In genomic region chr1:106603406-106603805, GRCm38 (mm10) we compare ENCODE assay signal across 10 mouse cellular contexts.
DNase-seq lines count a peak whose midpoint lies in the region; ATAC-seq lines count a peak whose summit lies in the region.
"Had no signal": no experiment of that assay in that cellular context is flagged by ENCODE, and none has a peak within 500 bp of the region (broad histone marks: within the 10 kb centered on the region; RNA-seq: fewer than 3 reads in every experiment).

No protein-coding gene starts in this region.

- H3K4me2 ChIP-seq in heart, embryonic 11.5 days: peak overlapping the region; percentile 52
- H3K4me2 ChIP-seq in lung, embryonic 15.5 days: no peak overlapping the region; the same call in 1 of the 2 replicates
- H3K4me2 ChIP-seq in intestine, embryonic 15.5 days (replicated peaks): no peak overlapping the region; the same call in 1 of the 2 replicates
- no peak overlapping the region for H3K4me2 ChIP-seq in neural tube, embryonic 14.5 days (ENCODE audit: low read depth, low read length)
- H3K4me2 ChIP-seq: liver, embryonic 13.5 days had no signal

- H3K27ac ChIP-seq in heart, embryonic 11.5 days (ENCODE audit: low read depth, low read length): peak overlapping the region; percentile 65
- peak overlapping the region; percentile 59; the same call in 1 of the 2 replicates for H3K27ac ChIP-seq in lung, embryonic 15.5 days
- no peak overlapping the region for H3K27ac ChIP-seq in intestine, embryonic 15.5 days
- peak overlapping the region; percentile 41; the same call in 1 of the 2 replicates for H3K27ac ChIP-seq in neural tube, embryonic 14.5 days (ENCODE audit: low read depth, low read length)
- H3K27ac ChIP-seq: liver, embryonic 13.5 days had no signal

- no peaks in the 10 kb centered on the region for H3K27me3 ChIP-seq in heart, embryonic 11.5 days (ENCODE audit: control insufficient read depth, insufficient read depth, low read length)
- H3K27me3 ChIP-seq in lung, embryonic 15.5 days: no peaks in the 10 kb centered on the region
- no peaks in the 10 kb centered on the region for H3K27me3 ChIP-seq in intestine, embryonic 15.5 days (replicated peaks)
- no peaks in the 10 kb centered on the region for H3K27me3 ChIP-seq in neural tube, embryonic 14.5 days (ENCODE audit: control insufficient read depth, insufficient read depth, low read length)
- H3K27me3 ChIP-seq: liver, embryonic 13.5 days had no signal

- DNase-seq in heart, adult 11 months: no peak
- no peak for DNase-seq in lung, adult 18-20 months
- no peak for DNase-seq in thymus, postnatal 14 days
- DNase-seq: B cell, adult 2 months; liver, embryonic 13.5 days had no signal

- no peak overlapping the region for H3K4me3 ChIP-seq in heart, embryonic 11.5 days (ENCODE audit: low read depth, low read length)
- H3K4me3 ChIP-seq in lung, embryonic 15.5 days: no peak overlapping the region
- no peak overlapping the region for H3K4me3 ChIP-seq in intestine, embryonic 15.5 days (replicated peaks)
- H3K4me3 ChIP-seq in neural tube, embryonic 14.5 days (ENCODE audit: low read depth, low read length): no peak overlapping the region
- H3K4me3 ChIP-seq: liver, embryonic 13.5 days had no signal

- H3K36me3 ChIP-seq in heart, embryonic 11.5 days (ENCODE audit: control insufficient read depth, insufficient read depth, low read length): no peaks in the 10 kb centered on the region
- H3K36me3 ChIP-seq in lung, embryonic 15.5 days: no peaks in the 10 kb centered on the region
- no peaks in the 10 kb centered on the region for H3K36me3 ChIP-seq in intestine, embryonic 15.5 days
- no peaks in the 10 kb centered on the region for H3K36me3 ChIP-seq in neural tube, embryonic 14.5 days (ENCODE audit: control insufficient read depth, insufficient read depth, low read length)
- H3K36me3 ChIP-seq: liver, embryonic 13.5 days had no signal

- H3K4me1 ChIP-seq in heart, embryonic 11.5 days (ENCODE audit: control insufficient read depth, insufficient read depth, low read length): peaks cover 17% of the 10 kb centered on the region
- peaks cover 29% of the 10 kb centered on the region for H3K4me1 ChIP-seq in lung, embryonic 15.5 days
- H3K4me1 ChIP-seq in intestine, embryonic 15.5 days (replicated peaks): peaks cover 12% of the 10 kb centered on the region
- H3K4me1 ChIP-seq in neural tube, embryonic 14.5 days (ENCODE audit: control insufficient read depth, insufficient read depth, low read length): no peaks in the 10 kb centered on the region; the same call in 1 of the 2 replicates
- H3K4me1 ChIP-seq: liver, embryonic 13.5 days had no signal

- H3K9me3 ChIP-seq in heart, embryonic 11.5 days (replicated peaks; ENCODE audit: control insufficient read depth, low read length): no peaks in the 10 kb centered on the region
- H3K9me3 ChIP-seq in lung, embryonic 15.5 days: no peaks in the 10 kb centered on the region
- H3K9me3 ChIP-seq in intestine, embryonic 15.5 days: no peaks in the 10 kb centered on the region
- H3K9me3 ChIP-seq in neural tube, embryonic 14.5 days (ENCODE audit: control insufficient read depth, low read length): no peaks in the 10 kb centered on the region
- H3K9me3 ChIP-seq: liver, embryonic 13.5 days had no signal

- H3K9ac ChIP-seq in heart, embryonic 11.5 days (ENCODE audit: low read depth, low read length): peak overlapping the region; percentile 6; the same call in 1 of the 2 replicates
- no peak overlapping the region for H3K9ac ChIP-seq in lung, embryonic 15.5 days
- no peak overlapping the region for H3K9ac ChIP-seq in intestine, embryonic 15.5 days
- H3K9ac ChIP-seq in neural tube, embryonic 14.5 days (replicated peaks; ENCODE audit: low read depth, low read length): no peak overlapping the region
- H3K9ac ChIP-seq: liver, embryonic 13.5 days had no signal

- no peak for ATAC-seq in heart, embryonic 11.5 days (replicated peaks; ENCODE audit: insufficient number of reproducible peaks, low FRiP score, low TSS enrichment)
- no peak for ATAC-seq in lung, embryonic 15.5 days (ENCODE audit: borderline replicate concordance, extremely low read depth, low FRiP score, low TSS enrichment)
- ATAC-seq in intestine, embryonic 15.5 days: peak; percentile 45
- 0 out of 2 replicates have a peak, but pooled peaks have one; percentile 6 for ATAC-seq in neural tube, embryonic 14.5 days (ENCODE audit: low read depth)
- ATAC-seq in megakaryocyte, adult 5-6 weeks (ENCODE audit: poor library complexity, severe bottlenecking): no peak

- WGBS in heart, embryonic 11.5 days (ENCODE audit: insufficient replicate concordance): 21% methylated on average over 4 of the region's 4 CpGs
- 32% methylated on average over 4 of the region's 4 CpGs for WGBS in lung, embryonic 15.5 days
- WGBS in intestine, embryonic 15.5 days: 29% methylated on average over 4 of the region's 4 CpGs
- WGBS in neural tube, embryonic 14.5 days: 47% methylated on average over 4 of the region's 4 CpGs

Comparison
In these comparisons a context has a peak if more than half of its experiments do, and no peak if none do; other contexts are left out.
1. ATAC-seq: peak in intestine, embryonic 15.5 days (single experiment) and neural tube, embryonic 14.5 days (single experiment); none in heart, embryonic 11.5 days (single experiment), lung, embryonic 15.5 days (single experiment) and megakaryocyte, adult 5-6 weeks (single experiment).